Mouse (Mus musculus) G1E (cell line): Measurements from ENCODE around the gene Atxn1l.

Experiments used
- CTCF ChIP-seq: IDR thresholded peaks from 2 replicates; pipeline ENCODE4 v1.5.1; 2012; ENCODE audit warnings: low read depth, low read length, inconsistent platforms, mixed read lengths
- GATA1 ChIP-seq: IDR thresholded peaks from 2 replicates; pipeline ENCODE4 v1.6.1; 2012; ENCODE audit warnings: borderline replicate concordance, low read length, inconsistent platforms, mixed read lengths
- POLR2AphosphoS5 ChIP-seq: IDR thresholded peaks from 2 replicates; pipeline ENCODE4 v1.6.1; 2012; ENCODE audit warnings: low read depth, low read length, inconsistent platforms; ENCODE audit not compliant: insufficient replicate concordance
- TAL1 ChIP-seq: conservative IDR thresholded peaks from 2 replicates; pipeline ENCODE4 v1.6.1; 2012; ENCODE audit warnings: low read depth, low read length, inconsistent platforms, mixed read lengths

- TF ChIP-seq CTCF (no peak), GATA1 (no peak), TAL1 (no peak), POLR2AphosphoS5 (no peak)
These were observed 40.3 kb upstream of the Atxn1l start for GRCm38 (mm10) chr8:109777851-109778250.
